Mouse (Mus musculus) heart, adult 2 months (tissue): Measurements from ENCODE around the gene Ech1. TPM values are rescaled to one million over a fixed set of nuclear protein-coding genes. Genes with fewer than 3 reads are reported as not detected.

Source experiments
- DNase-seq, 2 experiments: peaks; one replicate each; pipeline ENCODE4 v3.0.0; 2021
- H3K27ac ChIP-seq: fragments of 200-600 bp; 2 replicates; pipeline ENCODE4 v1.8.1; 2022
- H3K27me3 ChIP-seq: fragments of 200-500 bp; 2 replicates; pipeline ENCODE4 v1.6.1; 2012; ENCODE audit warnings: mild to moderate bottlenecking, low read length, inconsistent platforms, mixed read lengths; ENCODE audit not compliant: control insufficient read depth, insufficient read depth
- H3K36me3 ChIP-seq: fragments of 200-500 bp; 2 replicates; pipeline ENCODE4 v1.6.1; 2012; ENCODE audit warnings: low read length, inconsistent platforms; ENCODE audit not compliant: control insufficient read depth, insufficient read depth
- H3K4me1 ChIP-seq: fragments of 200-500 bp; 2 replicates; pipeline ENCODE4 v1.6.1; 2011; ENCODE audit warnings: low read length; ENCODE audit not compliant: control insufficient read depth, insufficient read depth
- H3K4me3 ChIP-seq: fragments of 200-600 bp; 2 replicates; pipeline ENCODE4 v1.8.1; 2022
- H3K79me2 ChIP-seq: fragments of 200-500 bp; replicated peaks from 2 replicates; pipeline ENCODE4 v1.6.1; 2012; ENCODE audit warnings: mild to moderate bottlenecking, inconsistent platforms, low read length, moderate library complexity, mixed read lengths; ENCODE audit not compliant: control insufficient read depth, insufficient read depth
- H3K9ac ChIP-seq: fragments of 200-500 bp; 2 replicates; pipeline ENCODE4 v1.6.1; 2012; ENCODE audit warnings: low read depth, mild to moderate bottlenecking, control low read depth, inconsistent platforms, low read length, mixed read lengths
- CTCF ChIP-seq: fragments of 200-600 bp; IDR thresholded peaks from 2 replicates; pipeline ENCODE4 v1.8.1; 2022; ENCODE audit warnings: antibody characterized with exemption, mild to moderate bottlenecking, moderate library complexity
- EP300 ChIP-seq: fragments of 200-500 bp; IDR thresholded peaks from 2 replicates; pipeline ENCODE4 v1.6.1; 2011; ENCODE audit warnings: low read depth, low read length, control low read depth; ENCODE audit not compliant: insufficient read depth
- POLR2A ChIP-seq: fragments of 200-500 bp; IDR thresholded peaks from 2 replicates; pipeline ENCODE4 v1.6.1; 2011; ENCODE audit warnings: mild to moderate bottlenecking, low read depth, low read length, control low read depth; ENCODE audit not compliant: insufficient read depth
- WGBS: fragments of 180-500 bp; shearing (Covaris S2); methylation state at CpG from one replicate; pipeline ENCODE4 v1.1.7; 2018; 5-methylcytosine and 5-hydroxymethylcytosine counted together
- intact Hi-C: fragments of 180-260 bp; cut with DNase I; formaldehyde crosslinking; loops from one replicate; pipeline ENCODE4 v1.15.1; 2025
- polyA plus RNA-seq: library from polyadenylated mRNA; depleted of rRNA; stranded (reverse); fragments of >200 nt; gene quantifications from 2 replicates; pipeline ENCODE4 v1.2.3, GENCODE M21; 2012
- total RNA-seq, 2 experiments: library from RNA; stranded (reverse); gene quantifications; 2 replicates each; pipeline ENCODE4 v1.2.3; 2021

Gene Ech1
- total and polyA plus RNA-seq, 3 experiments: 1,826 to 2,229 (median 2,087) TPM

DNA sequence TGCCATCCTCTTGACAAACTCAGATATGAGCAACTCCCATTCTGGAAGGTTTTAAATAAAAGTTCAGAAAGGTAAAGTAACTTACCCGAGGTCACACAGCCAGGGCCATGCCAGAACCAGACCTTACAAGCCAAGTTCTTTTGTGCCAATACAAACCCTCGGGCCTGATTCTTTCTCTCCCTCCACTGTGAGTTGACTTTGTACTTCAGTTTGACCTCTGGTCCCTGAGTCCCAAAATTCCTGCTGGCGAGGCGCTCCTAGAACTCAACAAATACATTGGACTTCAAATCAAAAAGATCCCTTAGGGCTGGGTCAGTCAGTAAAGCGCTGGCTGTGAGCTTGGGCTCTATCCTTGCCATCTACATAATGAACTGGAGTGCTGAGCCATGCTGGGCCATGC, 11.9 kb downstream of the Ech1 start:
- intact Hi-C loops: no loop called here
- peak in 1 of 2 experiments; percentile 17 for DNase-seq
- 79% methylated on average over 5 of the region's 5 CpGs for WGBS
- TF ChIP-seq CTCF (no peak), EP300 (no peak), POLR2A (no peak)
- Histone ChIP-seq H3K27ac (no peak overlapping the region), H3K4me1 (no peaks in the 10 kb centered on the region), H3K4me3 (no peak overlapping the region), H3K36me3 (0 out of 2 replicates have a peak, but pooled peaks cover 2% of the 10 kb centered on the region), H3K27me3 (no peaks in the 10 kb centered on the region), H3K79me2 (no peaks in the 10 kb centered on the region), H3K9ac (no peak overlapping the region)

DNA sequence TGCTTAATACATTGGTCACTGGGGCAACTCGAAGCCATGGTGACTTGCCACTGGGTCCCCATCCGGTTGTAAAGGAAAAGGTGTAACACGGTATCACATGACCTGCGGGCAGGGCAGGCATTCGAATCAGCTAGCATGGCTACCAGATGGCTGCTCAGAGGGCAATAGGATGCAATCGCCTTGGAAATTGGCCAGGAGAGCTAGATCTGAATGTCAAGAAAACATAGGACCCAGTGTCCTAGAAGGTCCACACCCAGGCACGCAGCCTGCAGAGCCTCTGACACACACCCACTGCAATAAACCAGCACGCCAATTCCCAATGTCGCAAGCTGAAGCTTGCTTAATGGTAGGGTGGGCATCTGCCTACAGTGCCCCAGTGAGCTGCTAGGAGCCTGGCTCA, 13.3 kb downstream of the Ech1 start:
- no peak overlapping the region for H3K4me3 ChIP-seq
- no peak overlapping the region for H3K9ac ChIP-seq
- H3K4me1 ChIP-seq: no peaks in the 10 kb centered on the region
- H3K27ac ChIP-seq: no peak overlapping the region
- TF ChIP-seq POLR2A (no peak), EP300 (no peak), CTCF (no peak)
- intact Hi-C loops: no loop called here
- peak in 1 of 2 experiments; percentile 12 for DNase-seq
- H3K79me2 ChIP-seq: no peaks in the 10 kb centered on the region
- H3K27me3 ChIP-seq: no peaks in the 10 kb centered on the region
- H3K36me3 ChIP-seq: no peaks in the 10 kb centered on the region
- 76% methylated on average over 9 of the region's 9 CpGs for WGBS

DNA sequence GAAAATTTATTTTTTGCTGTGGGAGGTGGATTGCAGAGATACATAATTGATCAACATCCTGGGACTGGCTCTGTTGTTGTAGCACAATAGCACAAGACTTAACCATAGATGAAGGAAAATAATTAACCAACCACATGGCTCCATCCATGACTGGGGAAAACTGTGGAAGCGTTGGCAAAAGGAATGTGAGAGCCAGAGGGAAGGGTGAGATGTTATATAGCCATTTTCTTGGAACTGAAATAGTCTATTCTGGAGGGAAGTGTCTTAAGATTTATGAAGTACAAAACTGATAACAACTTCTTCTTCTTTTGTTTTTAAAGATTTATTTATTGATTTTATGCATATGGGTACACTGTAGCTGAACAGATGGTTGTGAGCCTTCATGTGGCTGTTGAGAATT, 22.3 kb downstream of the Ech1 start:
- intact Hi-C loops: no loop called here
- TF ChIP-seq CTCF (no peak), EP300 (no peak), POLR2A (no peak)
- Histone ChIP-seq H3K79me2 (no peaks in the 10 kb centered on the region), H3K27me3 (no peaks in the 10 kb centered on the region), H3K36me3 (no peaks in the 10 kb centered on the region), H3K9ac (no peak overlapping the region), H3K4me3 (no peak overlapping the region), H3K27ac (no peak overlapping the region), H3K4me1 (no peaks in the 10 kb centered on the region; the same call in 1 of the 2 replicates)
- WGBS: 80% methylated on average over 1 of the region's 1 CpGs
- no peak for DNase-seq

DNA sequence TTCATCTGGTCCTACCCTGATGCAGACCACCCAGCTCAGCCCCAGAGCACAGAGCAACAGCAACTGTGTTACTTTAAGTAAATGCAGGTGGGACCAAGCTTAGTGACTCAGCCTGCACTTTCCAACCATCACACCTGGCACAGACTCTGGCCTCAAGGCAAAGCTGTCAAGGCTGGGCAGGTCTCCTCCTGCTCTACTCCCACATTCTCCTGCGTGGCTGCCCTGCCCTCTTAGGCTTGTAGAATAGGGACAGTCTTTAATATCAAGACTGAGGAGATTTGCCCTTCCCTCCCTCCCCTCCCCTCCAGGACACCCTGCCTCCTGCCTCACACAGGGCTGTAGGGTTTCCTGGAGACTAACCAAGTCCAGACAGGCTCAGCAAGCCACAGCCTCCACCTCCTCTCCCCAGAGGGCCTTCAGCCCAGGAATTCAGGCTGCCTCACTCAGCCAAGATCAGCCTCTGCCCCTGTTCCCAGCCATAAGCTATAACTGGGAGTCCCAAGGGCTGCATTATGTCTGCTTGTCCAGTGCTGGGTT, 24.8 kb downstream of the Ech1 start:
- Histone ChIP-seq H3K27ac (no peak overlapping the region), H3K27me3 (no peaks in the 10 kb centered on the region), H3K4me3 (no peak overlapping the region), H3K79me2 (no peaks in the 10 kb centered on the region), H3K36me3 (no peaks in the 10 kb centered on the region), H3K4me1 (no peaks in the 10 kb centered on the region; the same call in 1 of the 2 replicates), H3K9ac (no peak overlapping the region)
- intact Hi-C loops: no loop called here
- DNase-seq: peak in 1 of 2 experiments; percentile 18
- 7% methylated on average over 1 of the region's 1 CpGs for WGBS
- no peak for TF ChIP-seq POLR2A

DNA sequence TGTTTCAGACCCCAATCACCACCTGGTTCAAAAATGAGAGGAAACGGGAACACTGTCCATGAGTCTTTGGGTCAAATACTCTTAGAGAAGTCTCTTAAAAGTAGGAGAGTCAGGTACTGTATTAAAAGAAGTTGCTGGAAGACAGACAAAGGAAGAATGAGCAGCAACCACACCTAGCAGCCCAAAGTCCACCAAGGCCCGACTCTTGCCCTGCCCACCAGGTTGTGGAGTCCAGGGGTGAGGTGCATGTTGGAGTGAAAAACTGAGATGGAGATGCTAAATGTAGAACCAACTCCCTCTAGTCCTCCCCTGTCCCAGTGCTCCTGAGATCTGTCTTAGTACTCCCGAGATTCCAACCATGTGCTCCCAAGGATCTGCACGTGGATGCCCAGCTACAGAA, 25.6 kb downstream of the Ech1 start:
- WGBS: 80% methylated on average over 4 of the region's 4 CpGs
- no peak for DNase-seq
- Histone ChIP-seq H3K27me3 (no peaks in the 10 kb centered on the region), H3K4me3 (no peak overlapping the region), H3K4me1 (no peaks in the 10 kb centered on the region; the same call in 1 of the 2 replicates), H3K9ac (no peak overlapping the region), H3K79me2 (no peaks in the 10 kb centered on the region), H3K36me3 (no peaks in the 10 kb centered on the region), H3K27ac (no peak overlapping the region)
- TF ChIP-seq CTCF: no peak
- TF ChIP-seq POLR2A: no peak
- TF ChIP-seq EP300: no peak
- intact Hi-C loops: no loop called here

DNA sequence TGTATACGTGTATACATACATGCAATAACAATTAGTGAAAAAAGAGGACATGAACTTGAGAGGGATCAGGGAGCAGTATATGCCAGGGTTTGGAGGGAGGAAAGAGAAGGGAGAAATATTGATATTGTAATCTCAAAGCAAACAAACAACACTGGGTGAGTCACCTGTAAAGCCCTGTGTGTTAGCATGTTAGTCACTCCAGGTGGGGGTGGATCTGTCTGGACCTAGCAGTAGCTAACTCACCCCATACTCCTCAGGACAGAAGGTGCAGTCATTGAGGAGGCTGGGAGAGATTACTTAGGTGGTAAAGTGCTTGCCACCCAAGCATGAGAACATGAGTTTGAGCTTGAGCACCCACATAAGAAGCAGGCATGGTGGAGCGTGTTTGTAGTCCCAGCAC, 34.9 kb downstream of the Ech1 start:
- Histone ChIP-seq H3K79me2 (no peaks in the 10 kb centered on the region), H3K4me1 (no peaks in the 10 kb centered on the region), H3K27ac (no peak overlapping the region), H3K27me3 (no peaks in the 10 kb centered on the region), H3K4me3 (no peak overlapping the region), H3K9ac (no peak overlapping the region), H3K36me3 (no peaks in the 10 kb centered on the region)
- WGBS: 80% methylated on average over 2 of the region's 2 CpGs
- TF ChIP-seq CTCF (no peak), EP300 (no peak), POLR2A (no peak)
- intact Hi-C loops: no loop called here
- DNase-seq: no peak
